Mouse (Mus musculus): Measurements from ENCODE around the gene Apol7c. TPM values are rescaled to one million over a fixed set of nuclear protein-coding genes. Genes with fewer than 3 reads are reported as not detected.
"Not testable (repeated sequence)": the region's sequence is repeated elsewhere in the genome, so short reads cannot be mapped to it uniquely, and the experiment has no call there.

Apol7c gene
- total RNA-seq, 2 experiments from 2014 or later, result not detected

GRCm38 (mm10) chr15:77482140-77482794, 50.8 kb downstream of the Apol7c start:
- no peak overlapping the region for H3K27ac ChIP-seq
- DNase-seq (ENCODE audit: extremely low spot score in 1 of 2, low spot score in 2 of 2), result no peak
- TF ChIP-seq CTCF (IDR thresholded peaks at IDR 0.05), result no peak
- no peak overlapping the region for H3K4me3 ChIP-seq
- intact Hi-C loops (cut with DNase I), result no loop called here

- H3K27ac ChIP-seq; DNase-seq (ENCODE audit: extremely low spot score in 1 of 2, low spot score in 2 of 2); H3K4me3 ChIP-seq: not testable (repeated sequence)
- intact Hi-C loops (cut with DNase I), result loop anchor here (10.0 kb wide), 1 partner anchor 188 kb away; no protein-coding TSS in a partner anchor
These were observed 56.4 kb downstream of the Apol7c start, which contains the start of gene Apol10a for GRCm38 (mm10) chr15:77476693-77477092. Apol10a (plus strand) TSS chr15:77477047.

Other genes with a start within 250 kb of the Apol7c start
- gene Rbfox2, start 226.3 kb downstream of the Apol7c start, total RNA-seq (2021), result 100 to 1,000 TPM; 248 to 258 TPM
- under 1 TPM; 0.30 to 0.32 TPM for gene Apol7a, start 134.2 kb downstream of the Apol7c start, total RNA-seq (2021)
- not detected for gene Apol9a, start 122.2 kb downstream of the Apol7c start, total RNA-seq (2021)
- not detected for gene Apol7b, start 85.8 kb downstream of the Apol7c start, total RNA-seq (2021)
- gene Apol10a, start 56.3 kb downstream of the Apol7c start, total RNA-seq (2021), result not detected
- not detected for gene Apol11a, start 25.0 kb downstream of the Apol7c start, total RNA-seq (2021)
- gene 1700025B11Rik, start 28.6 kb upstream of the Apol7c start, total RNA-seq (2021), result not detected
- gene Apol10b, start 62.8 kb upstream of the Apol7c start, total RNA-seq (2021), result under 1 TPM in 1 of 2 experiments, not detected in 1; 0.18 TPM
- gene Gm36245, start 65.9 kb upstream of the Apol7c start, total RNA-seq (2021), result not detected
- gene Apol11b, start 110.0 kb upstream of the Apol7c start, total RNA-seq (2021), result under 1 TPM in 1 of 2 experiments, not detected in 1; 0.23 TPM
- gene Apol7e, start 165.5 kb upstream of the Apol7c start, total RNA-seq (2021), result under 1 TPM in 1 of 2 experiments, not detected in 1; 0.14 TPM
- not detected for gene Apol9b, start 195.7 kb upstream of the Apol7c start, total RNA-seq (2021)
- gene Apol8, start 223.7 kb upstream of the Apol7c start, total RNA-seq (2021), result 1 to 10 TPM; 5.1 to 5.8 TPM